Mouse (Mus musculus) ovary, adult 10 weeks (tissue): ENCODE results near the gene Racgap1. TPM values are rescaled to one million over a fixed set of nuclear protein-coding genes. Genes with fewer than 3 reads are reported as not detected.

Experiments
- polyA plus RNA-seq: library from polyadenylated mRNA; stranded (reverse); fragments of 350-450 nt; fragmentation: Illumina TruSeq; extraction: RNeasy Lipid Tissue Mini Kit (QIAGEN cat#74804); gene quantifications from one replicate; pipeline ENCODE4 v1.2.3, GENCODE M21; 2014

Gene Racgap1
- 38.7 TPM for polyA plus RNA-seq

DNA sequence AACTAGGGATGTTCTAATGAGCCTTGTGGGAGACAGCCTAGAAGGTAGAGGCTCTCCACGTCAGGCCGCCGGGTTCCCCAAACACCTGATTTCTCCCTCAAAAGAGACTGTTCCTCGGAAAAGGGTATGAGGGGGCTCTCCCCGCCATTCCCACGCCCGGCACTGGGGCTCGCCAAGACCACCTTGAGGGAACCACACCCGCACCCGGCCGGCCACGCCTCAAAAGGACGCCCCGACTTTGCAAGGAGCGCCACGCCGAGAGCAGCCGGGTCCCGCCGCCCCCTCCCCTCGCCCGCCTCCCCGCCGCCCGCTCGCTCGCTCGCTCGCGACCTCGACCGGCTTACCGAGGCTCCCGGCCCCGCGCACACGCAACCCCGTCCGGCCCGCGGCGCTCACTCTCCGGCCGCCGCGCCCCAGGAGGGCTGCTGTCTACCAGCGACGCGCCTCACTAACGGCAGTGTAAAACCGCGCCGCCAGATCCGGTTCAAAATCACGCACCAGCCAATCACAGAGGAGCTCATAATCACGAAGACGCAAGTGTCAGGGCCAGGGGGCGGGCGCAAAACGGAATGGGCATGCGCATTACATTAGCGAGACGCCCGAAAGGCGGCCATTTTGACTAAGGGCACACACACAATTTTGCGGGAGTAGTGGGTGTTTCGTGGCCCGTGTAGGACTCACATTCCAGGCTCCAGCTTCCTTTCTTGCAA is at the start of gene Racgap1:
Gene Racgap1, minus strand, starts transcription at position 494 of the 710 bp plus-strand sequence.

DNA sequence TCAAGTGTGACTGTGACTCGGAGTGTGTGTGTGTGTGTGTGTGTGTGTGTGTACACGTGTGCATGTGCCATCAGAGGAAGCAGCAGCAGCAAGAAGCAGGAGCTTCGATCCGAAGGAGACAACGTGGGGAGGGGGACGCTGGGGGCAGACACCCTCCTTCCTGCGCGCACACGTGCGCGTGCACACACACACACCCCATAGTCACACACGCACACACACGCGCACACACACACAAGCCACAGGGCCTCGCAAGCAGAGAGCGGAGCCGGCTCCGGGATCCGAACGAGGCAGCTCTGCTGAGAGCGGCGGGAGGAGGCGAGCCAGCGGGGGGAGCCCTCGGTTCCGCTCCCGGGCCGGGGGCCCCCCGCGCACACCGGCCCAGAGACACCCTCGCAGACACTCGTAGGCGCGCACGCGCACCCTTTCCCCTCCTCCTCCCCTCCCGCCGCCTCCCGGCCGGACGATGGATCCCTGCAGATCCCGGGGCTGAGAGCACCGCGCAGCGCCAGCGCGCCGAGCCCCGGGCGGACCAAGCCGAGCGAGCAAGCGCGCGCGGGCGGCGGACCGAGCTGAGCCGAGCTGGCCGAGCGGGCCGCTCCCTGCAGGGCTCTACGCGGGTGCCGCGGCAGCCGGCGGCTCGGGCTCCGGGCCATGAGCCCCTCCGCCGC is 18.8 kb upstream of the Racgap1 start, which contains the start of gene Asic1:
Gene Asic1, plus strand, starts transcription at position 215 of the 668 bp plus-strand sequence.

DNA sequence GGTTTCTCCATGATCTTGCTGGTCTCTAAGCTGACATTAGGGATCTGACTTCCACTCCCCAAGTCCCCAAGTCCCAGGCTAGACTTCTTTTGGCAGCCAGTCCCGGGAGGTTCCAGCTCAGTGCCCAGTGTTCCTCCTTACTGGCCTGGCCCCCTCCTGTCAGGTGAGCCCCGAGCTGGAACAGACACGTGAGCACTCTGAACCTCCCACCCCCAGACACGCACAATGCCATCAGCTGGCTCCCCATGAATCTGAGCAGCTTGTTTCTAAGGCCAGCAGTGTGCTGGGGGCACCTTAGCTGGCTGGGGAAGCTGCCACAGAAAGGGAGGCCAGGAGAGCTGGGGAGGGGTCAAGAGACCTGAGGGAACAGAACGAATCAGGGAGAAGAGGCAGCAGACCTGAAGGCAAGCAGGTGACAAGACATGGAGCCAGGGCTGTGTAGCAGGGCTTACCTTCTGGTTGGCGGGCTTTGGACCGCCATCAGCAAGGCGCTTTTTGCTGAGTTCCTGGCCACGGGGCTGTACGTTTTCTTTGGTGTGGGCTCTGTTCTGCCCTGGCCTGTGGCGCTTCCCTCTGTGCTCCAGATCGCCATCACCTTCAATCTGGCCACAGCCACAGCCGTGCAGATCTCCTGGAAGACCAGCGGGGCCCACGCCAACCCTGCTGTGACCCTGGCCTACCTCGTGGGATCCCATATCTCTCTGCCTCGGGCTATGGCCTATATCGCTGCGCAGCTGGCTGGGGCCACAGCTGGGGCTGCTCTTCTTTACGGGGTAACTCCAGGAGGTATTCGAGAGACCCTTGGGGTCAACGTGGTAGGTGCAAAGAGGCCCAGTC is 50.3 kb downstream of the Racgap1 start, which contains the start of gene Aqp6:
Gene Aqp6, plus strand, starts transcription at position 415 of the 837 bp plus-strand sequence.

DNA sequence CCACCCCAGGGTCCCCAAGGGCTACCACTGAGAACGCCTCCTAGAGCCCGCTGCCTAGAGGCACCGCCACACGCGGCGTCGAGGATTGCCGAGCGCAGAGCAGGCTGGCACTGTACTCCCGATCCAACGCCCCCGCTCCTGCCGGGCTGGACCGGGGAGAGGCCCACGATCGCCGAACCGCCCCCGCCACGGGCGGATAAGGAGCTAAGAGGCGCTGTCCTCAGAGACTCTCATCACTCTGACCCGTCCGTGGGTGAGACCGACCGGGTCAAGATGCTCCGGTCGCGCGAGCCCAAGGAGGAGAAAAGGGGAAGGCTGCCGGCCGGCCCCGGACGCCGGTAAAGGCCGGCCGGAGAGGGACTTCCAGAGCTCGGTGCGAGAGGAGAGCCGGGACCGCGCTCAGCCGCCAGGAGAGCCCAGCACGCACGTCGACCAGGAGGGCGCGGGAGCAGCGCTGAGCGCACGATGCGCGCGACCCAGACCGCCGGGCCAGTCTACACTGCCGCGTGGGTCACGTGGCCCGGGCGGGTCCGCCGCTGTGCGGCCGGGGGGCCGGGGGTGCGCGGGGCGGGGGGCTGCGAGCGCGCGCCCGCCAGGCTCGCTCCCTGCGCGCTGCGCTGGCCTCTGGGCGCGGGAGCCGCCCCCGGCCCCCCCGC is 60.9 kb downstream of the Racgap1 start, which contains the start of gene Aqp5:
Gene Aqp5, plus strand, starts transcription at position 354 of the 656 bp plus-strand sequence.

GRCm38 (mm10) chr15:99578802-99579485 is 72.5 kb downstream of the Racgap1 start, which contains the start of gene Aqp2:
Gene Aqp2, plus strand, starts transcription at chr15:99579055.

Other genes with a start within 250 kb of the Racgap1 start
- gene Nckap5l, start 193.9 kb downstream of the Racgap1 start, polyA plus RNA-seq, result not detected
- gene Bcdin3d, start 176.9 kb downstream of the Racgap1 start, polyA plus RNA-seq, result 1.1 TPM
- not detected for gene Faim2, start 123.5 kb downstream of the Racgap1 start, polyA plus RNA-seq
- not detected for gene Aqp2, start 72.6 kb downstream of the Racgap1 start, polyA plus RNA-seq
- gene Aqp5, start 60.9 kb downstream of the Racgap1 start, polyA plus RNA-seq, result not detected
- gene Aqp6, start 50.3 kb downstream of the Racgap1 start, polyA plus RNA-seq, result not detected
- gene Asic1, start 18.7 kb upstream of the Racgap1 start, polyA plus RNA-seq, result not detected
- 15.0 TPM for gene Smarcd1, start 50.5 kb upstream of the Racgap1 start, polyA plus RNA-seq
- not detected for gene Gm17349, start 53.8 kb upstream of the Racgap1 start, polyA plus RNA-seq
- gene Gpd1, start 65.9 kb upstream of the Racgap1 start, polyA plus RNA-seq, result 0.40 TPM
- 17.2 TPM for gene Cox14, start 74.0 kb upstream of the Racgap1 start, polyA plus RNA-seq
- gene Cers5, start 121.2 kb upstream of the Racgap1 start, polyA plus RNA-seq, result 110 TPM
- 38.1 TPM for gene Lima1, start 223.8 kb upstream of the Racgap1 start, polyA plus RNA-seq